Mouse (Mus musculus) intestine, postnatal 0 days (tissue): ENCODE data around the gene Lbx1. TPM values are rescaled to one million over a fixed set of nuclear protein-coding genes. Genes with fewer than 3 reads are reported as not detected.

Source experiments
- ATAC-seq: fragments of 200-750 bp; cut with Nextera tagmentation; 2 replicates; pipeline ENCODE4 v1.8.0; 2017; ENCODE audit warnings: mild to moderate bottlenecking, moderate TSS enrichment, moderate library complexity
- H3K27ac ChIP-seq: fragments of 300-500 bp; sonication (generic); 2 replicates; pipeline ENCODE4 v1.5.1; 2014; ENCODE audit warnings: mild to moderate bottlenecking, low read depth, low read length, moderate library complexity
- H3K27me3 ChIP-seq: fragments of 300-500 bp; sonication (generic); replicated peaks from 2 replicates; pipeline ENCODE4 v1.6.1; 2014; ENCODE audit warnings: low read length, mixed read lengths; ENCODE audit not compliant: control insufficient read depth, insufficient read depth
- H3K36me3 ChIP-seq: fragments of 300-500 bp; sonication (generic); 2 replicates; pipeline ENCODE4 v1.6.1; 2014; ENCODE audit warnings: mild to moderate bottlenecking, moderate library complexity; ENCODE audit not compliant: control insufficient read depth, insufficient read depth
- H3K4me1 ChIP-seq: fragments of 300-500 bp; sonication (generic); replicated peaks from 2 replicates; pipeline ENCODE4 v1.6.1; 2014; ENCODE audit warnings: antibody characterized with exemption, low read length, mixed read lengths; ENCODE audit not compliant: control insufficient read depth, insufficient read depth
- H3K4me2 ChIP-seq: fragments of 300-500 bp; sonication (generic); replicated peaks from 2 replicates; pipeline ENCODE4 v1.6.1; 2014; ENCODE audit warnings: low read depth, mild to moderate bottlenecking, moderate library complexity
- H3K4me3 ChIP-seq: fragments of 300-500 bp; sonication (generic); 2 replicates; pipeline ENCODE4 v1.5.1; 2014; ENCODE audit warnings: low read depth, low read length
- H3K9ac ChIP-seq: fragments of 300-500 bp; sonication (generic); 2 replicates; pipeline ENCODE4 v1.6.1; 2014; ENCODE audit warnings: mild to moderate bottlenecking, low read depth, low read length
- H3K9me3 ChIP-seq: fragments of 300-500 bp; sonication (generic); 2 replicates; pipeline ENCODE4 v1.6.1; 2016; ENCODE audit warnings: mixed run types; ENCODE audit not compliant: control insufficient read depth
- CTCF ChIP-seq: sonication (generic); IDR thresholded peaks from 2 replicates; pipeline ENCODE4 v1.5.1; 2016; ENCODE audit warnings: low read depth, mild to moderate bottlenecking, control low read depth, antibody characterized with exemption, moderate library complexity
- WGBS: fragments of 180-500 bp; shearing (Covaris S2); extraction: QIAGEN DNeasy Blood & Tissue Kit; methylation state at CpG from one replicate; pipeline ENCODE4 v1.1.7; 2014; 5-methylcytosine and 5-hydroxymethylcytosine counted together
- polyA plus RNA-seq: library from polyadenylated mRNA; unstranded; fragments of >200 nt; fragmentation: Nextera tagmentation; extraction: Ambion mirVana; gene quantifications from 2 replicates; pipeline ENCODE4 v1.2.1, GENCODE M21; 2015

The Lbx1 gene
- polyA plus RNA-seq, 1 experiment from 2014 or later, result not detected

GRCm38 (mm10) chr19:45194651-45195050 lies 41.0 kb downstream of the Lbx1 start:
- Histone ChIP-seq H3K4me1 (no peaks in the 10 kb centered on the region), H3K27ac (no peak overlapping the region), H3K9ac (no peak overlapping the region), H3K4me3 (no peak overlapping the region), H3K36me3 (no peaks in the 10 kb centered on the region), H3K4me2 (no peak overlapping the region), H3K9me3 (0 out of 2 replicates have a peak, but pooled peaks cover 7% of the 10 kb centered on the region), H3K27me3 (no peaks in the 10 kb centered on the region)
- WGBS, result 33% methylated on average over 4 of the region's 4 CpGs
- ATAC-seq, result no peak
- no peak for TF ChIP-seq CTCF

Other genes starting within 250 kb of the Lbx1 start
- 7.8 and 10.0 TPM in 2 replicates for gene Sema4g, start 246.7 kb downstream of the Lbx1 start, polyA plus RNA-seq
- gene Twnk, start 230.1 kb downstream of the Lbx1 start, polyA plus RNA-seq, result 7.1 and 7.4 TPM in 2 replicates
- gene Mrpl43, start 229.4 kb downstream of the Lbx1 start, polyA plus RNA-seq, result 80.1 and 83.0 TPM in 2 replicates
- 26.0 and 26.2 TPM in 2 replicates for gene Lzts2, start 221.4 kb downstream of the Lbx1 start, polyA plus RNA-seq
- gene Pdzd7, start 190.1 kb downstream of the Lbx1 start, polyA plus RNA-seq, result 0.22 and 0.37 TPM in 2 replicates
- 15.1 and 17.5 TPM in 2 replicates for gene Sfxn3, start 188.3 kb downstream of the Lbx1 start, polyA plus RNA-seq
- gene Kazald1, start 160.6 kb downstream of the Lbx1 start, polyA plus RNA-seq, result 1.2 and 2.1 TPM in 2 replicates
- gene Tlx1, start 85.1 kb downstream of the Lbx1 start, polyA plus RNA-seq, result not detected in 2 replicates
- gene Btrc, start 127.9 kb upstream of the Lbx1 start, polyA plus RNA-seq, result 11.9 and 12.3 TPM in 2 replicates